Mouse (Mus musculus) CH12.LX (cell line): ENCODE results near the gene 2210408I21Rik.

Experiments used
- CHD2 ChIP-seq: IDR thresholded peaks from 2 replicates; pipeline ENCODE4 v1.6.1; 2011; ENCODE audit warnings: low read length, improper control_type of control experiment
- CTCF ChIP-seq, 2 experiments: IDR thresholded peaks in 1 of 2; conservative IDR thresholded peaks in 1 of 2; 2 replicates each; pipeline ENCODE4 v1.5.1; 2011 to 2012; ENCODE audit warnings: low read depth in 2 of 2, low read length in 2 of 2, improper control_type of control experiment in 1 of 2, inconsistent platforms in 1 of 2, mild to moderate bottlenecking in 1 of 2, moderate library complexity in 1 of 2
- HCFC1 ChIP-seq: IDR thresholded peaks from 2 replicates; pipeline ENCODE4 v1.6.1; 2012; ENCODE audit warnings: low read depth, mild to moderate bottlenecking, inconsistent platforms, low read length, improper control_type of control experiment
- KAT2A ChIP-seq: IDR thresholded peaks from 2 replicates; pipeline ENCODE4 v1.6.1; 2012; ENCODE audit warnings: low read length, improper control_type of control experiment, inconsistent platforms; ENCODE audit not compliant: insufficient replicate concordance
- NELFE ChIP-seq: IDR thresholded peaks from 2 replicates; pipeline ENCODE4 v1.6.1; 2011; ENCODE audit warnings: low read depth, low read length, improper control_type of control experiment
- POLR2A ChIP-seq: IDR thresholded peaks from 2 replicates; pipeline ENCODE4 v1.6.1; 2011; ENCODE audit warnings: low read depth, mild to moderate bottlenecking, improper control_type of control experiment, low read length
- USF1 ChIP-seq: IDR thresholded peaks from 2 replicates; pipeline ENCODE4 v1.6.1; 2014; ENCODE audit warnings: low read depth, mild to moderate bottlenecking, inconsistent platforms, low read length, improper control_type of control experiment
- ZC3H11A ChIP-seq: IDR thresholded peaks from 2 replicates; pipeline ENCODE4 v1.6.1; 2012; ENCODE audit warnings: low read depth, mild to moderate bottlenecking, inconsistent platforms, low read length, improper control_type of control experiment
- ZNF384 ChIP-seq: IDR thresholded peaks from 2 replicates; pipeline ENCODE4 v1.6.1; 2012; ENCODE audit warnings: low read depth, low read length, improper control_type of control experiment, inconsistent platforms

- TF ChIP-seq POLR2A (no peak), CTCF (conservative IDR thresholded peaks at IDR 0.05 in 1 of 2, IDR thresholded peaks at IDR 0.05 in 1 of 2; ENCODE audit: low read depth in 2 of 2, low read length in 2 of 2) (no peak), KAT2A (no peak), HCFC1 (no peak), USF1 (no peak), ZC3H11A (no peak), NELFE (no peak), ZNF384 (no peak), CHD2 (no peak)
These were observed 56.9 kb downstream of the 2210408I21Rik start for GRCm38 (mm10) chr13:77192201-77192600.
